Mouse (Mus musculus): ENCODE results near the gene Foxr2.
A peak's percentile ranks its signal among the peaks of the same experiment; 100 is the strongest.

The Foxr2 gene

GRCm38 (mm10) chrX:153118486-153118885 is at the start of gene Foxr2:
Gene Foxr2, plus strand, starts transcription at chrX:153118786.
- DNase-seq (ENCODE audit: low spot score in 2 of 2), result no peak

- DNase-seq (ENCODE audit: low spot score in 2 of 2), result no peak
Measured at GRCm38 (mm10) chrX:153119013-153119412, 427 bp downstream of the Foxr2 start.

GRCm38 (mm10) chrX:153139734-153140515 is 21.3 kb downstream of the Foxr2 start, which contains the start of gene Rragb:
Gene Rragb, plus strand, starts transcription at chrX:153139981.
- DNase-seq (ENCODE audit: low spot score in 2 of 2), result peak; percentile 31 to 64

GRCm38 (mm10) chrX:153142656-153143055 is 24.1 kb downstream of the Foxr2 start:
- DNase-seq (ENCODE audit: low spot score in 2 of 2), result no peak

DNA sequence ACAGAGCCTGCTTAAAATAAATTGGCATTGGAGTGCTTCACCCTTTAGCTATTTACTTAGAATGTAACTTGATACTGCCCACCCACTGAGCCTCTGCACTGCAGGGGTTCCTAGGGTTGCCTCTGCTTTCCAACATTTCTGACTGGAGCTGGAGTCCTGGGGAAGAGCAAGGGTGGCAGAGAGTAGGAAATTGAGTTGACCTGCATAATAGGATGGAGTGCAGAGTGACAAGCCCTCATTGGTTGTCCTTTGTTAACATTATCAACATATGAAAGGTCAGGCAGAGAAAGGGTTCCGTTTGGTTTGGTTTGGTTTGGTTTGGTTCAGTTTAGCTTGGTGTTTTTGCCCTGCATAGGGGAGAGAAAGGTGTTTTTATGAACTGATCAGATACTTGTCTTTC is 33.2 kb downstream of the Foxr2 start:
- DNase-seq (ENCODE audit: low spot score in 2 of 2), result no peak

- DNase-seq (ENCODE audit: low spot score in 2 of 2), result no peak
Measured at GRCm38 (mm10) chrX:153155322-153155721, 36.7 kb downstream of the Foxr2 start.

- no peak for DNase-seq (ENCODE audit: low spot score in 2 of 2)
Measured at GRCm38 (mm10) chrX:153174786-153175185, 56.2 kb downstream of the Foxr2 start.

- DNase-seq (ENCODE audit: low spot score in 2 of 2), result no peak
Measured at GRCm38 (mm10) chrX:153182221-153182620, 63.6 kb downstream of the Foxr2 start.

Measured in urinary bladder, postnatal 36 days (tissue).